Mouse (Mus musculus): ENCODE measurements at regions not wholly inside any gene's neighbourhood (a gene's known extent, or its start where the extent isn't known, plus 50 kb on each side); places are given as distances from the start of the nearest gene placed in this dataset.

DNA sequence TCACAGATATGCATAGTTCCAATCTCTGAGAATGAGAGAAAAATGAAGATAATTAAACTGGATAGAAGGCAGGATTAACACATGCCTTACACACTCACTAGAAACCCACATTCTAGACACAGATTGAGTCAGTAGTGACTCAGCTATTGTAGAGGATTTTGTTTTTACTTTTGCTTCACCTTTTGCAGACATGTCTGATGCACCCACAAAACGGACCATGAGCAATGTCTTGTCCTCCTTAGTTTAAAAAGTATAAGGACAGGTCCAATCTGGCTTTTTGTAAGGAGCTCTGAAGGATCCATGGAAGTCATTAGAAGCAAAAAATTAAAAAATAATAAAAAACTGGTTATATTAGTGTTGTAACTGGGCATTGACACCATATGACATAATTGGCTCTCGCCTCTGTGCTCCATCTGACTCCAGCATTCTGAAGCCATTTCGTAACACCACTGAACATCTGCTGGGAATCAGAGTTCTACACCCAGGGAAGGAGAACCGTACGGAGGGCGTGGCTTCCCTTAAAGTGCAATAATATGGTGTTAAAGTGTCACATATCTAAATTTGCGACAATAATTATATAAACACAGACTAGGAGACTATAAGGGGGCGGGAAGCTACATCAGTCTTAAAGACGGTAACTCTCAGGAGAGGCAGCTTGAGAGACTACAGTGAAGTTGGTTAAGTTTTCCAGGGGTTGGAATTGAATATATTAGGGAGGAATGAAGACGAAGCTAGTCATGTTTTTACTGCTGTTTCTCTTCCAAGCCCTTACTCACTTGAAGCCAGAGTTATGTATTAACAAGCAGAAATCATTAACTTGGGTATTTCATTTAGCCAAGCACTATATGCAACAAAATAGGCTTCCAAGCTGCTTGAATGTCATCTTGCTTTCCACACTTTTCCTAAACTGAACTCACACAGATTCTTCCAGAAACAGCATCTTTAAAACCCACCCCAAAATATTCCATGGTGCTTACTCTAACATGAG is 558.0 kb downstream of the Ebf1 start:
- no peak for DNase-seq (ENCODE audit: low read depth, low spot score)

GRCm38 (mm10) chr11:45176971-45177370 is 559.9 kb downstream of the Ebf1 start:
- no peak for DNase-seq (ENCODE audit: low read depth, low spot score)

DNA sequence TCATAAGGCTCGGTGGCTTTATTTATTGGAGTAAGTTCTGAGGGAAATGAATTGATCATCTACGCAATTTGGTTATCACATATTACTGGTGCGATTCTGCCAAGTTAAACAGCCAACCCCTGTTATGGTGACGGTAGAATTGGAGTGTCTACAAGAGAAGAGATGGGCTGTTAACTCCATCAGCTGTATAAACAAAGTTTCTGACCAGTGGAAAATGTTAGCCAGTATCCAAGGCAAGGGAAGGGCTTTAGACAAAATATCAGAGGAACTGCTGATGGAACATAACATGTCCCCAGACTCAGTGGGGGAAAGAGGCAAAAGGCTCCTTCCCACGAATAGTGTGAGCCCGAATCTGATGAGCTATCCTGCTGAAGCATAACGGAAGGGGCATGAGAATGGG is 560.9 kb downstream of the Ebf1 start:
- DNase-seq (ENCODE audit: low read depth, low spot score) = no peak

DNA sequence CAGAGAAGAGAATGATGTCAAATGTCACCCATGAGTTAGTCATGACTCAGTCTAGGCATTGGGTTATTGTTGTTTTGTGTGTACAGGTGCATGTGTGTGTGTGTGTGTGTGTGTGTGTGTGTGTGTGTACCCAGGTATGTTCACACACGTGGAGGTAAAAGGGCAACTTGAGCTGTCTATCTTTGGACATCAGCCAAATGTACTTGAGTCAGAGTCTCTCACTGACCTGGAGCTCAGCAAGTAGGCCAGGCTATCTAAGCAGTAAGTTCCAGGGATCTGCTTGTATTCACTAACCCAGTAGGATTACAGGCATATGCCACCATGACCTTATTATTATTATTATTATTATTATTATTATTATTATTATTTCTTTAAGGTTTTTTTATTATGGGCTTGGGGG is 561.9 kb downstream of the Ebf1 start:
- no peak for DNase-seq (ENCODE audit: low read depth, low spot score)

DNA sequence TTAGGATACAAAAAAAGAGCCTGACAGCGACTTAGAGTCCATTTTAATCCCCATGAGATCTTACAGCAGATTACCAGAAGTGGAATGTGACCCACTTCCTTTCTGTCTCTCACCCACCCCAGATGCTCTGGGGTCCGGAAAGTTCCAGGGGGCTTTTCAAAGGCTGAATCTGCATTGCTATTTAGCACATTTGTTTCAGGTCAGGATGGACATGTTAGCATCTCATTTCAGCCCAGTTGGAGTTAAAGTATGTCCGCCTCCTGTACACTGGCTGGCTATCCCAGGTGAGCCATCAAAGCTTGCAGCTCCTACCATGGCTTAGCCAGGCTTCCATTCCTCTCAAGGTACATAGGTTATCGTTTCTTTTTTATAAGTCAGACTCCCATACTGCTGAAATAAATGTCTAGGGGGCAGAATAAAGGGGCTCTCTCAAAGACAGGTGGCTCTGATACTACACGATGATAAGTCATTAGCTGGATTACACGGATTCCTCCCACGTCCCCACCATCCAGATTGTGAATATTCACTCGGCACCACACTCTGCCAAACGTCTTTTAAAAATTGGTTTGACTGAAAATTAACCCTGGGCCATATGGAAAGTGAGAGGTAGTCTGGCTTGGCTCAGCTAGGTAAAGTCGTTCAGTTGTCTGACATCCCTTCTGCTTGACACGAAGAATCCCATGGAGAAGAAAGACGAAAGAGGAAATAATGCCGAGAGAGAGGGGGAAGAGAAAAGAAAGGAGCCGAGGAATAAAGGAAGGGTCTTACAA is 573.7 kb downstream of the Ebf1 start:
- DNase-seq (ENCODE audit: low read depth, low spot score) = no peak

- DNase-seq (ENCODE audit: low read depth, low spot score) = peak; percentile 24
Observed at GRCm38 (mm10) chr11:45191392-45192189, 574.5 kb downstream of the Ebf1 start.

GRCm38 (mm10) chr11:45193319-45193718 is 576.2 kb downstream of the Ebf1 start:
- DNase-seq (ENCODE audit: low read depth, low spot score) = no peak

DNA sequence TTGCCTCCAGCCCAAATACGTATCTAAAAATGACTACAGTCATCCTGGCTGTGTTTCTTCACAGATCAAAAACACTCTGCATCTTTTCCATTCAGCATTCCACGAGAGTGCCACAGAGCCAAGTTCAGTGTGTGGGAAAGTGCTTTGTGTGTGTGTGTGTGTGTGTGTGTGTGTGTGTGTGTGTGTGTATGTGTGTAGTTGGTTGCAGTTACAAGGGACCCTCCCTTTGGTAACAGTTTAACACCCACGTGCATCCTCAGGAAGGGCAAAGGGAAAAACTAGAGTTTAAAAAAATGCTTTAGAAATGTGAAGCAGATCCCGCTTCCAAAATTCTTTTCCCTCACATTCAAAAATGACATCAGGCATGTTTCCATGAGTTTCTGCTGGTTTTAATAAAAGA is 582.4 kb downstream of the Ebf1 start:
- no peak for DNase-seq (ENCODE audit: low read depth, low spot score)

- no peak for DNase-seq (ENCODE audit: low read depth, low spot score)
Observed at GRCm38 (mm10) chr11:45200714-45201405, 583.7 kb downstream of the Ebf1 start.

DNA sequence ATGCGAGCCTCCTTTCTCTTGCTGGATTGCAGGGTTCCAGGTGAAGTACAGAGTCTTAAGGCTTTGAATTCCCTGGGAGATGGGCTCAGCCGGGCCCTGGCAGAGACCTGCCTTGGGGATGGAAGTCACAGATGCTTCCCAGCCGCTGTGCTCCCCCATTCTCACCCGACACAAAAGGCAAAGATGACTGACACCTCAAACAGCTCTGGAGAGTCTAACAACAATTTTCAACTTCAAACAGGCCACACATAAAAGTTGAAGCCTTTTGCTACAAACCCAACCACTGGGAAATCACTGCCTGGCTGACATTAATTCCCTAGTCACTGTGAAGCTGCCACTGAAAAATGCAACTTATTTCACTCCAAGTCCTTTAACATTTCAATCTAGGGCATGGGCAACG is 586.3 kb downstream of the Ebf1 start:
- no peak for DNase-seq (ENCODE audit: low read depth, low spot score)

DNA sequence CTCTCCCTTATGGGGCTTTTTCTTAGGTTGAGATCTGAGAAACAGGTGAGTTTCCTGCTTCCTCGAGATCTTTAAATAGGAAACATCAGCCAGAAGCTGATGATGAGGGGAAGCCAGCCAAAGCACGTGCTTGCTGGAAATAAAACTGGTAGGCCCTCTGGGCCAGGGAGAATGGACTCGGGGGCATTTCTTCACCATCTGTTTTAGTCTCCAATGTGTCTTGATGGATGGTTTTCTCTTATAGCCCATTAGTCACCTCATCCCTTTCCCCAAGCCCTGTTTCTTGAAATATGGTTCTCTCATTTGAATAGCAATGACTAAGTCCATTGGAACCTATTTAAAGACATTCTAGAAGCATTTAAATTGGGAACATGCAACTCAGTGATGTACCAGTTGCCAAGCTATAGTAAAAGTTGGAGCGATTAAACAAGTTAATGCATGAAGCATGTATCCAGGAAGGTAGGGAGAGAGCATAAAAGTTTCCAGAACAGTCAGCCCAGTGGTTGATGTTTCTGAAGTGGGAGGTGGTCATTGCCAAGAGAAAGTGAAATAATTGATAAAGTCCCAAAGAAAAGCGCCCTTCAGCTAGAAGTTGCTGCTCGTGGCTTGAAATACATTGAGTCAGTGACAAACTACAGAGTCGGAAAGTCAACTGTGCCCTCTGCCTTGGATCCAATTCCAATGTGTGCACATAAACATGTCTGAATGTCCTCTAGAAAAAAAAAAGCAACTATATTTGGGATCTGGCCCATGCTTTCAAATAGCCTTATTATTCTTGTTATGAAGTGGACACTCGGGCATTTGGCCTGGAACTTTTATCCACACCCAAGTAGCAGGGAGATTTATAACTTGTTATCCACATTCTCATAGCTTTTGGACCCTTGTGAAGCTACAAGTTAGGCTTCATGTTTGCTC is 589.8 kb downstream of the Ebf1 start:
- no peak for DNase-seq (ENCODE audit: low read depth, low spot score)

- no peak for DNase-seq (ENCODE audit: low read depth, low spot score)
Observed at GRCm38 (mm10) chr11:45214096-45214495, 597.0 kb downstream of the Ebf1 start.

GRCm38 (mm10) chr11:45216942-45217474 is 599.9 kb downstream of the Ebf1 start:
- no peak for DNase-seq (ENCODE audit: low read depth, low spot score)

DNA sequence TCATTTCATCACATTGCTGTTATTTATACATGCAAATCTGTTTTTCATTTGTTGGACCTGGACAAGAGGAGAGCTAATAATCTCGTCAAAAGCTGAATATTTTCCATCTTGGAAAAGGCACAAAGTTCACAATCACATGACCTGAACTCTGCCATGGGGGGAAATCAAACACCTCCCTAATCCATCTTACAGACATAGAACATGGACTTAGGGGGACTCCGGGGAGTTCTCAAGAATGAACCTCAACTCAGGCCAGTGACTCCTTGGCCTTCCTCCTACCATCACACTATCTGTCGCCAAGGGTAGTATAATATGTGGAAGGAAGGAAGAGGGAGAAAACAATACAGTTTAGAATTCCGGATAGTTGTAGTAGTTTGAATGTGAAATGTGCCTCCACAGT is 602.1 kb downstream of the Ebf1 start:
- DNase-seq (ENCODE audit: low read depth, low spot score) = no peak

DNA sequence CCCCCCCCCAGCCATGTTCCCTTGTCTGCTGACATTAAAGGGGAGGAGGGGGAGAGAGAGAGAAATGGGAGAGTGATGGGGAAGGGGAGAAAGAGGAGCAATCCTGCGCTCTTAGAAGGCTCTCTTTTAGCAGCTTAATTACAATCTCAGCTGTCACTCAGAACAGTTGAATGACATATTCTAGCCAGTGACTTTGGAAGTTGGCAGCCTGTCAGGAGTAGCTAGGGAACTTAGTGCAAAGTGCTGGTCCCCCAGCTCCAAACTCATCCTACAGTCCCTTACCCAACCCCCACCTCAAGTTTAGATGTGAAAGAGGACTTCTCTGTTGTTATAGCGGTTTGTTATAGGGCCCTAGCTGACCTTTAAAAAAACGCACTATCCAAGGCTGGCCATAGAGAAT is 604.9 kb downstream of the Ebf1 start:
- DNase-seq (ENCODE audit: low read depth, low spot score) = no peak

- DNase-seq (ENCODE audit: low read depth, low spot score) = no peak
Observed at GRCm38 (mm10) chr11:45235476-45236412, 616.1 kb upstream of the Clint1 start.

GRCm38 (mm10) chr11:45237056-45237455 is 614.8 kb upstream of the Clint1 start:
- no peak for DNase-seq (ENCODE audit: low read depth, low spot score)

DNA sequence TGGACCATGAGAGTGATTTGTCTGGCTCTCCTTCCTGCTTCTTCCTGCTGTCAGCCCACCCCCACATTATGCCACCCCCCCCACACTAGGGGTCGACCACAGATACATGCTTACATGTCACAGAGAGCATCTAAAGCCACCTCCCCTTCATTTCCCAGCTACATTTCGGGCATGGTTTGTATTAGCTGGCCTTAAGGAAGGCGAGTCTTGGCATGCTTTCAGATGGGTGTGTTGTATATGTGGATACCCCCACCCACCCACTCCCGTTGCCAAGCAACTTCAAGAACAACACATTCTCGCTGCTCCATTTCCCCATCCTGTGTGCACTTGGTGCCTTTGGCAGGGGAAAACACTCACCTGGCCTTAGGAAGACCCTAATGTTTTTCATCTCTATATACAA is 612.8 kb upstream of the Clint1 start:
- DNase-seq (ENCODE audit: low read depth, low spot score) = no peak

DNA sequence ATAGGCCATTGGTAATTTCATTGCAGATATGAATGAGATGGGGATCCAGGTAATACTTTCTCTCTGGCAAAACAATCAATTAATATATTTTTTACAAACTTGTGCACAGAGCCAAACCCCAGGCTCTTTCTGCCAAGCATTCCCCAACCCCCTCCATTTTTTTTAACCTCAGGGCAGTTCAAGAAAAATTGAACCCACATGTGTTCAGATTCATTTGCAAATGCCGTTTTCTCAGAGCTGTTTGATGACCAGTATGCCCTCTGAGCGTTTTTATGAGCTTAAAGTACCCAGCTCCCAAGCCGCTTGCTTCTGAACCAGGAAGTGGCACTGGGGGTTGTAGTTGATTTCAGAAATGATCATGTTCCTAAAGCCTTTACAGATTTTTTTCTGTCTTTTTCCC is 611.4 kb upstream of the Clint1 start:
- DNase-seq (ENCODE audit: low read depth, low spot score) = no peak

Measured in brain, embryonic 18.5 days (tissue).